Mouse (Mus musculus) CD4-positive naive resting alpha-beta T cell, adult 76 days (primary cell): ENCODE results near the gene Shld2. TPM values are rescaled to one million over a fixed set of nuclear protein-coding genes. Genes with fewer than 3 reads are reported as not detected.

Experiments used
- total RNA-seq: library from RNA; stranded (reverse); gene quantifications from one replicate; pipeline ENCODE4 v1.2.4, GENCODE M21; 2023

Shld2 gene
- 20.6 TPM for total RNA-seq

DNA sequence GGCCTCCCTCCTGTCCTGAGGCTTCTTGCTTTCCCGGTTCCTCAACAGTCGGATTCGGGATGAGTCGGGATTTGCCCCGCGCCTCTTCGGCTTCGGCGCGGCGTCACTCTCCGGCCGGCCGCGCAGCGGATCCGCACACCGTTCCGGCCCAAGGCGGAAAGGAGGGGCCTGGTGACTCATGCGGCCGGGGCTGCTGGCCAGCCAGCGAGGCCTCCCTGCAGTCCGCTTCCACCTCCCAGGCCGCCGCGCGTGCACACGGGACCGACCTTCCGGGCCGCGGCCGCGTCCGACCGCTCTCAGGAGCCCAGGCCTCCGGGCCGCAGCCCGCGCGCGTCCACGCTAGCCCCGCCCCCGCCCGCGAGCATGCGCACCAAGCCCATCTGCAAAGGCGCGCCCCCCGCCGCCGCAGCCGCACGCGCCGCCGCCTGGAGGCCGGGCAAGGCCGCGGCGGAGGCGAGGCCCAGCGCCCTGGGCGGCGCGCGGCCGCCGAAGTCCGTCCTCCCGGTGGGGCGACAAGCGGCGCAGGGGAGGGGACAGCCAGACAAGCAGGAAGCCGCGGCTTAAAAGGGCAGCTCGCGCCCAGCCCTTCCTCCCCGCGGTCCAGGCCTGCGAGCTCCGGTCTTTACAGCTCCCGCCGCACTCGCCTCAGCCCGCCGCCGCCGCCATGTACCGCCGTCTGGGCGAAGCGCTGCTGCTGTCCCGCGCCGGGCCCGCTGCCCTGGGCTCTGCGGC lies at the start of gene Shld2, which contains the start of gene Glud1:
Gene Shld2, minus strand, starts transcription at position 260 of the 732 bp plus-strand sequence.
Gene Glud1, plus strand, starts transcription at position 494 of the 732 bp plus-strand sequence.

DNA sequence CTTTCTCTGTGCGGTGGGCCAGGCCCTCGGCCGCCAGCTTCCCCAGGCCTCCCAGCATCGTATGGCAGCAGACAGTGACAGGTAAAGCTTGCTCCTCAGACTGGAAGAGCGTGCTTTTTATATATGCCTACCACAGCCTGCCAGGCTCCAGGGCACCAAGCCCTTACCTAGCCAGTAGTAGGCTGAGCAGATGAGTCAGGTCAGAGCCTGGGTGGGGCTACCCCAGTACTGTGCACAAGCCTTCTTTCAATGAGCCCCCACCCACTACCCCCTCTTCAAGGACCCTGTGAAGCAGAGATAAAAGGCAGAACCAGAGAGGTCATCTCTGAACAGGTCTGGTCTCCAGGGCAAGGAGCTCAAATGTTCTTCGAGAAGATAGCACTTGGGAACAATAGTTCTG lies 45.0 kb upstream of the Shld2 start, which contains the start of gene Fam25c:
Gene Fam25c, minus strand, starts transcription at position 133 of the 400 bp plus-strand sequence.

DNA sequence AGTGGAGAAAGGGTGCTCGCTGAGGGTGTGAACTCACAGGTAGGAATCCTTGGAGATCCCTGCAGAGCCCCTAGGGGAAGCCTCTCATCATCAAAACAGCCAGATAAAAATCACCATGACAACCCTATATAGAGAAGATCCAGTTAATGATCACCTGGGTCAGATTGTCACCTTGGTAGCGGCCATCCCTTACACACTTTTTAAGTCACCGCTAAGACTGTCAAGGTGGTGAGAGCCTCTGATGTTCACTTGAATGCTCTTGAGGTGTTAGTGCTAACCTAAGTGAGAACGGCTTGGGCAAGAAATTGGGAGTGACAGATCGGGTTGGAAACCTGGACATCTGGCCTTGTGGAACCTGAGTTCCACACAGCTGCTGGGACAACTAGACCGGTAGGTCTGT lies 91.0 kb downstream of the Shld2 start, which contains the start of gene Syt15:
Gene Syt15, plus strand, starts transcription at position 301 of the 400 bp plus-strand sequence.

DNA sequence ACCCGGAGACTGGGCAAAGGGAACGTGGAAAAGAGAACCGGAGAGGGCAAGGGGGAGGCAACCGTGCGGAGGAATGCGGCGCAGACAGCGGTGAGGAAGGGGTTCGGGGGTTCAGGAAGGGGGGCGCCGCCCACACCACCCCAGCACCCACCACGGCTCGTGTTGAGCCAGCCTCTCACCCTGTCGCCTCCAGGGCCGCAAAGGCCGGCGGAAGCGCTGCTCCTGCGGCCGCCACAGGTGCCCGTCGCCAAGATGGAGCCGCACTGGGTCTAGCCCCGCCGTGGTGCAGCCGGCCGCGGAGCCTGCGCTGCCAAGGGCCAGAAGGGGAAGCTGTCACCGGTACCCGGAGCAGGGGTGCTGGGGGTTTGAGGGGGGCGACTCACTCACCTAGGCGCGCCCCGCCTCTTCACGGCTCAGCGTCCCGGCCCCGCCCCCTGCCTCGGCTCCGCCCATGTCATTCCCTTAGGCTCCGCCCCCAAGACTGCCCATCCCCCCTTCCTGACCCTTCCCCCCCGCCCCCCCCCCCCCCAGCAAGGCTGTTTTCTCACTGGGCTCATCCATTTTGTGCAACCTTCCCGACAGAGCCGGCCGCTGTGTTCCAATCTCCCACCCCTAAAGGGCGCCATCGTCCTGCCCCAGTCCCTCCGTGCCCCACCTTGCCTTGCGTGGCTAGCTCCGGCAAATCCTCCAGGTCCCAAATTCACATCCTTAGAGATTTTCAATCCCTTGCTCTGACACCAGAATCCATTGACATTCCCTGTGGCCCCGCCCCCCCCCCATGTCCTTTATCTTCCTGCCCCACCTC lies 108.9 kb downstream of the Shld2 start, which contains the start of gene Gprin2:
Gene Gprin2, minus strand, starts transcription at position 423 of the 805 bp plus-strand sequence.

Other genes with a start within 250 kb of the Shld2 start
- gene Anxa8, start 224.5 kb downstream of the Shld2 start, total RNA-seq = not detected
- not detected for gene A630023A22Rik, start 207.7 kb downstream of the Shld2 start, total RNA-seq
- gene Npy4r, start 158.0 kb downstream of the Shld2 start, total RNA-seq = not detected
- gene Gprin2, start 108.8 kb downstream of the Shld2 start, total RNA-seq = 0.09 TPM
- gene Syt15, start 90.9 kb downstream of the Shld2 start, total RNA-seq = not detected
- 153 TPM for gene Glud1, start 234 bp upstream of the Shld2 start, total RNA-seq
- not detected for gene Fam25c, start 44.9 kb upstream of the Shld2 start, total RNA-seq
- gene Sncg, start 64.3 kb upstream of the Shld2 start, total RNA-seq = not detected
- gene Mmrn2, start 65.0 kb upstream of the Shld2 start, total RNA-seq = 0.44 TPM
- 1.9 TPM for gene Bmpr1a, start 192.8 kb upstream of the Shld2 start, total RNA-seq
- gene 9230112D13Rik, start 212.3 kb upstream of the Shld2 start, total RNA-seq = not detected